Mouse (Mus musculus): ENCODE measurements around the gene Os9.

DNA sequence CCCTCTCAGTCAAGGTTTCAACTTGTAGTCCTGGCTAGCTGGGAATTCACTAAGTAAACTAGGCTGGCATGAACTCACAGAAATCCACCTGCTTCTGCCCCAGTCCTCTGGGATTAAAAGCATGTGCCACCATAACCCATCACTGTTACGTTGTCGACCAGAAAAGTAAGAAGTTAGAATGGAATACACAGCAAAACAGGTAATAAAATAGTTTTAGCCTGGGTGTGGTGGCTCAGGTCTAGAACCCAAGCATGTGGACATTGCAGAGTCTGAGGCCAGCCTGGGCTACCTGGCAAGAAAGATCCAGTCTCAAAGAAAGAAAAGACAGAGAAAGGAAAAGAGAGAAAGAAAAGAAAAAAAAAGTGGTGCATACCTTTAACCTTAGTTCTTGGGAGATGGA is 59.4 kb downstream of the Os9 start:
- TF ChIP-seq POLR2A (IDR thresholded peaks at IDR 0.05; ENCODE audit: insufficient read depth, low read depth, low read length) (no peak), CTCF (IDR thresholded peaks at IDR 0.05) (no peak)
